Mouse (Mus musculus) spleen, adult 2 months (tissue): ENCODE data around the gene C1s1.
"Not testable (repeated sequence)": the region's sequence is repeated elsewhere in the genome, so short reads cannot be mapped to it uniquely, and the experiment has no call there.

Experiments used
- CTCF ChIP-seq: fragments of 200-500 bp; IDR thresholded peaks from 2 replicates; pipeline ENCODE4 v1.5.1; 2011; ENCODE audit warnings: mild to moderate bottlenecking, inconsistent platforms; ENCODE audit not compliant: insufficient read depth, insufficient read length, insufficient replicate concordance; ENCODE audit errors: extremely low read depth
- POLR2A ChIP-seq: fragments of 200-500 bp; IDR thresholded peaks from 2 replicates; pipeline ENCODE4 v1.6.1; 2011; ENCODE audit warnings: low read depth, low read length, inconsistent platforms

- TF ChIP-seq CTCF, POLR2A: not testable (repeated sequence)
Observed at GRCm38 (mm10) chr6:124575155-124575678, 33.1 kb upstream of the C1s1 start.
